Mouse (Mus musculus): Measurements from ENCODE around the gene Gm17482.

DNA sequence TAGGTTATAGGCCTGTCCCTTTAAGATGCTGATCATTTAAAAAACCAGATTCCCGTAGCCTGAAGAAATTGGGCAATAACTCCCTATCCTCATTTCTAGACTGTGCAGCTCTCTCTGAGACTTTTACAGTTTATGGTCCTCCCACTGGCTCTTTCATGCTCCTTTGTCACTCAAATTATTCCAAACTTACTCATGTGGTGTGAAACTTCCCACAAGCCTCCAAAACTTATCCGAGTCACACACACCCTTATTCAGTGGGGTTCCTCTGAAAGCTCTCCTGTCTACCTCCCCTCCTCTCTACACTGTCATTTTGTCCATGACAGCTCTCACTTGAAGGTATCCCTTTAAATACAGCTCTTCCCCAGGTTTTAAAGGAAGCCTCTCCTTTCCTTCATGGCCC, 46.0 kb upstream of the Gm17482 start:
- TF ChIP-seq CTCF (IDR thresholded peaks at IDR 0.05; ENCODE audit: low read depth, low read length) (no peak), POLR2A (IDR thresholded peaks at IDR 0.05; ENCODE audit: insufficient read depth, low read length) (no peak)
